Mouse (Mus musculus) ES-Bruce4 (cell line): ENCODE measurements around the gene Dctpp1. TPM values are rescaled to one million over a fixed set of nuclear protein-coding genes. Genes with fewer than 3 reads are reported as not detected.

Experiments used
- H3K27ac ChIP-seq: 2 replicates; pipeline ENCODE4 v1.5.1; 2012; ENCODE audit warnings: low read length, inconsistent platforms; ENCODE audit not compliant: insufficient read depth
- H3K27me3 ChIP-seq: 2 replicates; pipeline ENCODE4 v1.6.1; 2012; ENCODE audit warnings: mild to moderate bottlenecking, low read length, inconsistent platforms; ENCODE audit not compliant: control insufficient read depth, poor library complexity, insufficient read depth, severe bottlenecking
- H3K36me3 ChIP-seq: 2 replicates; pipeline ENCODE4 v1.6.1; 2012; ENCODE audit warnings: inconsistent platforms, mild to moderate bottlenecking, low read length, moderate library complexity; ENCODE audit not compliant: control insufficient read depth, poor library complexity, insufficient read depth, severe bottlenecking
- H3K4me1 ChIP-seq: one replicate; pipeline ENCODE4 v1.8.1; 2011; ENCODE audit warnings: low read length; ENCODE audit not compliant: control insufficient read depth, insufficient read depth
- H3K4me3 ChIP-seq: 2 replicates; pipeline ENCODE4 v1.5.1; 2011; ENCODE audit warnings: low read depth, mild to moderate bottlenecking, low read length
- H3K9ac ChIP-seq: 2 replicates; pipeline ENCODE4 v1.6.1; 2012; ENCODE audit warnings: low read depth, mild to moderate bottlenecking, inconsistent platforms; ENCODE audit not compliant: poor library complexity, severe bottlenecking
- H3K9me3 ChIP-seq: replicated peaks from 2 replicates; pipeline ENCODE4 v1.6.1; 2012; ENCODE audit warnings: mild to moderate bottlenecking, low read length, inconsistent platforms; ENCODE audit not compliant: control insufficient read depth, poor library complexity, insufficient read depth, severe bottlenecking
- CTCF ChIP-seq: IDR thresholded peaks from one replicate; pipeline ENCODE4 v1.8.1; 2011; ENCODE audit warnings: low read depth, low read length
- EP300 ChIP-seq: IDR thresholded peaks from 2 replicates; pipeline ENCODE4 v1.6.1; 2011; ENCODE audit warnings: low read depth, low read length; ENCODE audit not compliant: insufficient read depth
- POLR2A ChIP-seq: IDR thresholded peaks from one replicate; pipeline ENCODE4 v1.8.1; 2011; ENCODE audit warnings: low read length; ENCODE audit not compliant: insufficient read depth
- polyA plus RNA-seq: library from polyadenylated mRNA; stranded (reverse); fragments of >200 nt; gene quantifications from 2 replicates; pipeline ENCODE4 v1.2.4, GENCODE M21; 2011; ENCODE audit warnings: low read depth; ENCODE audit not compliant: missing spikeins, insufficient read depth, insufficient read length

The Dctpp1 gene
- 133 and 135 TPM in 2 replicates for polyA plus RNA-seq

DNA sequence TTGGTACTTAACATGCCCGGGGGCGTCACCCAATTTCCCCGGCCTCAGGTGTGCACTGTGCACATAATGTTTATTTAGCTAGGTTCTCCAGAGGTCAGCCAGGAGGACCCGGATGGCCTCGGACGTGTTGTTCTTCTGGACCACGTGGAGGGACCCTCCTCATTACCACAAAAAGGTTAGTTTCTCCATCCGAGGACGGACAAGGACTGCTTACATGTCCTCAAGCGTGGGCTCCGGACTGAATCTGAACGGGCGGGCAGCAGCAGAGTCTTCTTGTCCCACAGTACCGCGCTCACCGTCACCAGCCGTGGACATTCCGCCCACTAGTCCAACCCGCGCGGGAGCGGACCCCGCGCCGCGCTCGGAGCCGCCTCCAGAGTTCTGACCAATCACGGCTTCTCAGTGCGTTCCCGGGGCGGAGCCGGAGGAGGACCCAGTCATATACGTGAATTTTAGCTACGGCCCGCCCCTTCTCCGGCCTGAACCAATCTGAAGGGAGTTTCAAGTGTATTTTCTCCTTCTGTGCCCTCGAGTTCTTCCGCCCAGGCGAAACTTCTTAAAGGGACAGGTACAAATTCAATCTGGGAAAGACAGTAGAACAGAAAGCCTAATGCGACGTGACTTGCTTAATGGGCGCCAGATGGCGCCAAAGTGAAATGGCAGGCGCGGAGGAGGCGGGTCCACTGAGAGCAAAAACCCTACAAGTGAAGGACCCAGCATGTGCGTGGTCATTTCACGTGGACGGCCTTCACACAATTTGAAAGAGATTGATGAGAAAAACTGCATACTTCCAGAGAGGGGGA, at the start of gene Dctpp1:
Gene Dctpp1, minus strand, starts transcription at position 401 of the 803 bp plus-strand sequence.
- Histone ChIP-seq H3K4me3 (peak within 1 kb of the TSS; percentile 92), H3K9me3 (no peaks in the 10 kb centered on the region), H3K36me3 (peaks cover 23% of the 10 kb centered on the region), H3K27ac (no peak within 1 kb of the TSS), H3K27me3 (no peaks in the 10 kb centered on the region), H3K9ac (peak within 1 kb of the TSS; percentile 88), H3K4me1 (peaks cover 1% of the 10 kb centered on the region)
- TF ChIP-seq POLR2A (peak; percentile 95), CTCF (peak; percentile 74), EP300 (no peak)

DNA sequence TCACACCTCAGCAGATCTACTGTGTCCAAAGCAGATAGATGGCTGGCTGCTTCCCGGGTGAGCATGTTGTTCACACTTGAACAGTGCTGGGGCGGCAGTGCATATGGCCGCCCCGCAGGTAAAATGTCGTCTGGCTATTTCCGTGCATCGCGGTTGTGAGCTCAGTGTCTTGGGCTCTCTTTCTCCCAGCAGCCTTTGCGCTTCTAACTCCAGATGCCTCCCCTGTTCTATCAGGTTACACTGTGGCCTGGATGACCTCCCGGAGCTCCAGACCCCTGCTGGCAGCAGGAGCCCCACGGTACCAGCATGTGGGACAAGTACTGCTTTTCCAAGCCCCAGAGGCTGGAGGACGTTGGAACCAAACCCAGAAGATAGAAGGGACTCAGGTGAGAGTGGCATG, 49.4 kb upstream of the Dctpp1 start:
- Histone ChIP-seq H3K27ac (no peak overlapping the region), H3K4me3 (no peak overlapping the region), H3K9ac (0 out of 2 replicates have a peak overlapping the region, but pooled peaks have one; percentile 14), H3K9me3 (no peaks in the 10 kb centered on the region), H3K4me1 (no peaks in the 10 kb centered on the region), H3K36me3 (no peaks in the 10 kb centered on the region), H3K27me3 (no peaks in the 10 kb centered on the region)
- TF ChIP-seq EP300 (no peak), CTCF (no peak), POLR2A (no peak)

DNA sequence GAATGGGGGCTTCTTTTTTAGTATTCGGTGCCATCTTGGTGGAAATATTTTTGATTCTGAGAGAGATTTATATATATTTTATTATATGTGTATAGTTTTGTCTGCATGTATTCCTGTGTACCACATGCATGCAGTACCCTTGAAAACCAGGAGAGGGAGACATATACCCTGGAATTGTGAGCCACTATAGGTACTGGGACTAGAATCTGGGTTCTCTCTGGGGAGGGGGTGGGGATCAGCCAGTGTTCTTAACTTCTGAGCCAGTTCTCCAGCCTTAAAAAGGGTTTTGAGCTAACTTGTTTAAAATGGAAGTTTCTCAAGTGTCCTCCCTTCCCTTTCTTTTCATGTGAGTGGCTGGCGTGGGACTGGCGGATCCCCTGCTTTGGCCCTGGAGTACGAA, 48.4 kb upstream of the Dctpp1 start:
- Histone ChIP-seq H3K27ac (no peak overlapping the region), H3K4me3 (no peak overlapping the region), H3K9me3 (no peaks in the 10 kb centered on the region), H3K4me1 (no peaks in the 10 kb centered on the region), H3K36me3 (no peaks in the 10 kb centered on the region), H3K9ac (no peak overlapping the region), H3K27me3 (no peaks in the 10 kb centered on the region)
- TF ChIP-seq EP300 (no peak), CTCF (no peak), POLR2A (no peak)

DNA sequence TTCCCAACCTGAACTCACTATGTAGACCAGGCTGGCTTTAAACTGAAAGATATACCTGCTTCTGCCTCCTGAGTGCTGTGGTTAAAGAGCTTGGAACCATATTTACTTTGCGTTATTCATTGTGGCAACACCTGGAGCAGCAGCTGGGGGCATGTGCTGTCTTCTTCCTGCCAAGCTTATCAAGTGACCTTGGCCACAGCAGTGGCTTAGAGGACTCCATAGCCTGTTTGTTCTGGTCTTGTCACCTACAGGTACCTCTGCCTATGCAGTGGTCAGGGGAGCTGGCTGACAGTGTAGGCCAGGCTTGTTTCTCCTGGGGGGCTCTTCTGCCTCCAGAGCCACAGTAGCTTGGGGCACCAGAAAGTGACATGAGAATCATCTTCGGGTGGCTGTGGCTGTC, 47.9 kb upstream of the Dctpp1 start:
- TF ChIP-seq POLR2A: no peak
- no peaks in the 10 kb centered on the region for H3K4me1 ChIP-seq

GRCm38 (mm10) chr7:127297586-127298193, 37.2 kb upstream of the Dctpp1 start:
- Histone ChIP-seq H3K27ac (no peak overlapping the region), H3K36me3 (no peaks in the 10 kb centered on the region), H3K9ac (no peak overlapping the region), H3K9me3 (no peaks in the 10 kb centered on the region), H3K27me3 (no peaks in the 10 kb centered on the region), H3K4me3 (no peak overlapping the region), H3K4me1 (no peaks in the 10 kb centered on the region)
- TF ChIP-seq CTCF: no peak
- TF ChIP-seq POLR2A: no peak
- TF ChIP-seq EP300: no peak

More for the DNA sequence above, 47.9 kb upstream of the Dctpp1 start:
- Histone ChIP-seq H3K27ac (no peak overlapping the region), H3K27me3 (no peaks in the 10 kb centered on the region), H3K36me3 (no peaks in the 10 kb centered on the region), H3K9ac (no peak overlapping the region), H3K4me3 (no peak overlapping the region), H3K9me3 (no peaks in the 10 kb centered on the region)
